Mouse (Mus musculus) heart, adult 2 months (tissue): Measurements from ENCODE around the gene Ccdc146. TPM values are rescaled to one million over a fixed set of nuclear protein-coding genes. Genes with fewer than 3 reads are reported as not detected.
"Not testable (repeated sequence)": the region's sequence is repeated elsewhere in the genome, so short reads cannot be mapped to it uniquely, and the experiment has no call there.

Experiments used
- DNase-seq, 2 experiments: peaks; one replicate each; pipeline ENCODE4 v3.0.0; 2021
- H3K27ac ChIP-seq: fragments of 200-600 bp; 2 replicates; pipeline ENCODE4 v1.8.1; 2022
- H3K27me3 ChIP-seq: fragments of 200-500 bp; 2 replicates; pipeline ENCODE4 v1.6.1; 2012; ENCODE audit warnings: mild to moderate bottlenecking, low read length, inconsistent platforms, mixed read lengths; ENCODE audit not compliant: control insufficient read depth, insufficient read depth
- H3K36me3 ChIP-seq: fragments of 200-500 bp; 2 replicates; pipeline ENCODE4 v1.6.1; 2012; ENCODE audit warnings: low read length, inconsistent platforms; ENCODE audit not compliant: control insufficient read depth, insufficient read depth
- H3K4me1 ChIP-seq: fragments of 200-500 bp; 2 replicates; pipeline ENCODE4 v1.6.1; 2011; ENCODE audit warnings: low read length; ENCODE audit not compliant: control insufficient read depth, insufficient read depth
- H3K4me3 ChIP-seq: fragments of 200-600 bp; 2 replicates; pipeline ENCODE4 v1.8.1; 2022
- H3K79me2 ChIP-seq: fragments of 200-500 bp; replicated peaks from 2 replicates; pipeline ENCODE4 v1.6.1; 2012; ENCODE audit warnings: mild to moderate bottlenecking, inconsistent platforms, low read length, moderate library complexity, mixed read lengths; ENCODE audit not compliant: control insufficient read depth, insufficient read depth
- H3K9ac ChIP-seq: fragments of 200-500 bp; 2 replicates; pipeline ENCODE4 v1.6.1; 2012; ENCODE audit warnings: low read depth, mild to moderate bottlenecking, control low read depth, inconsistent platforms, low read length, mixed read lengths
- CTCF ChIP-seq: fragments of 200-600 bp; IDR thresholded peaks from 2 replicates; pipeline ENCODE4 v1.8.1; 2022; ENCODE audit warnings: antibody characterized with exemption, mild to moderate bottlenecking, moderate library complexity
- EP300 ChIP-seq: fragments of 200-500 bp; IDR thresholded peaks from 2 replicates; pipeline ENCODE4 v1.6.1; 2011; ENCODE audit warnings: low read depth, low read length, control low read depth; ENCODE audit not compliant: insufficient read depth
- POLR2A ChIP-seq: fragments of 200-500 bp; IDR thresholded peaks from 2 replicates; pipeline ENCODE4 v1.6.1; 2011; ENCODE audit warnings: mild to moderate bottlenecking, low read depth, low read length, control low read depth; ENCODE audit not compliant: insufficient read depth
- WGBS: fragments of 180-500 bp; shearing (Covaris S2); methylation state at CpG from one replicate; pipeline ENCODE4 v1.1.7; 2018; 5-methylcytosine and 5-hydroxymethylcytosine counted together
- intact Hi-C: fragments of 180-260 bp; cut with DNase I; formaldehyde crosslinking; loops from one replicate; pipeline ENCODE4 v1.15.1; 2025
- polyA plus RNA-seq: library from polyadenylated mRNA; depleted of rRNA; stranded (reverse); fragments of >200 nt; gene quantifications from 2 replicates; pipeline ENCODE4 v1.2.3, GENCODE M21; 2012
- total RNA-seq, 2 experiments: library from RNA; stranded (reverse); gene quantifications; 2 replicates each; pipeline ENCODE4 v1.2.3; 2021

Gene Ccdc146
- total and polyA plus RNA-seq, 3 experiments = 1.5 to 3.1 (median 2.8) TPM

GRCm38 (mm10) chr5:21283356-21284062 lies 141.0 kb downstream of the Ccdc146 start:
- H3K9ac ChIP-seq = no peak overlapping the region
- no peak for TF ChIP-seq CTCF
- TF ChIP-seq EP300 = no peak
- TF ChIP-seq POLR2A = no peak
- WGBS = 60% methylated on average over 12 of the region's 12 CpGs
- H3K36me3 ChIP-seq = peaks cover 3% of the 10 kb centered on the region; the same call in 1 of the 2 replicates
- no peaks in the 10 kb centered on the region for H3K79me2 ChIP-seq
- intact Hi-C loops = loop anchor here (5.0 kb wide), 1 partner anchor 44 kb away; no protein-coding TSS in a partner anchor
- no peaks in the 10 kb centered on the region for H3K27me3 ChIP-seq
- H3K4me1 ChIP-seq = peaks cover 4% of the 10 kb centered on the region; the same call in 1 of the 2 replicates
- H3K27ac ChIP-seq = peak overlapping the region; percentile 62
- H3K4me3 ChIP-seq = no peak overlapping the region
- peak in 1 of 2 experiments; percentile 38 for DNase-seq

- H3K36me3 ChIP-seq = not testable (repeated sequence)
Observed at GRCm38 (mm10) chr5:21277685-21278084, 146.8 kb downstream of the Ccdc146 start.

GRCm38 (mm10) chr5:21271386-21272354 lies 152.8 kb downstream of the Ccdc146 start:
- peak overlapping the region; percentile 67 for H3K27ac ChIP-seq
- no peaks in the 10 kb centered on the region; the same call in 1 of the 2 replicates for H3K36me3 ChIP-seq
- DNase-seq = no peak
- TF ChIP-seq POLR2A (no peak), EP300 (no peak), CTCF (no peak)
- H3K27me3 ChIP-seq = no peaks in the 10 kb centered on the region
- no peak overlapping the region for H3K4me3 ChIP-seq
- 64% methylated on average over 9 of the region's 9 CpGs for WGBS
- H3K4me1 ChIP-seq = peaks cover 14% of the 10 kb centered on the region
- H3K9ac ChIP-seq = no peak overlapping the region
- no peaks in the 10 kb centered on the region for H3K79me2 ChIP-seq
- intact Hi-C loops = no loop called here

More at GRCm38 (mm10) chr5:21277685-21278084, 146.8 kb downstream of the Ccdc146 start:
- WGBS = 44% methylated on average over 2 of the region's 2 CpGs
- intact Hi-C loops, H3K27me3 ChIP-seq, H3K9ac ChIP-seq, H3K4me3 ChIP-seq, H3K79me2 ChIP-seq, H3K27ac ChIP-seq, H3K4me1 ChIP-seq, DNase-seq: not testable (repeated sequence)
- TF ChIP-seq CTCF (peak; percentile 70), EP300 (0 out of 2 replicates have a peak, but pooled peaks have one; percentile 20)

- H3K4me3 ChIP-seq = no peak overlapping the region
- no peak for DNase-seq
- no peak overlapping the region for H3K9ac ChIP-seq
- peak overlapping the region; percentile 67 for H3K27ac ChIP-seq
- no peaks in the 10 kb centered on the region for H3K27me3 ChIP-seq
- 57% methylated on average over 4 of the region's 4 CpGs for WGBS
- TF ChIP-seq POLR2A = no peak
- no peak for TF ChIP-seq CTCF
- TF ChIP-seq EP300 = no peak
- intact Hi-C loops = no loop called here
- no peaks in the 10 kb centered on the region; the same call in 1 of the 2 replicates for H3K36me3 ChIP-seq
- peaks cover 14% of the 10 kb centered on the region for H3K4me1 ChIP-seq
- no peaks in the 10 kb centered on the region for H3K79me2 ChIP-seq
Observed at GRCm38 (mm10) chr5:21270756-21271155, 153.7 kb downstream of the Ccdc146 start.

- WGBS = 31% methylated on average over 5 of the region's 5 CpGs
- Histone ChIP-seq H3K27me3 (no peaks in the 10 kb centered on the region), H3K36me3 (no peaks in the 10 kb centered on the region; the same call in 1 of the 2 replicates), H3K9ac (no peak overlapping the region), H3K4me1 (peaks cover 14% of the 10 kb centered on the region), H3K27ac (peak overlapping the region; percentile 41), H3K79me2 (no peaks in the 10 kb centered on the region), H3K4me3 (no peak overlapping the region)
- peak; percentile 69; the same call in 1 of the 2 replicates for TF ChIP-seq EP300
- no peak for TF ChIP-seq POLR2A
- intact Hi-C loops = no loop called here
- DNase-seq = peak; percentile 54 to 74
Observed at GRCm38 (mm10) chr5:21269446-21269845, 155.0 kb downstream of the Ccdc146 start.

- TF ChIP-seq POLR2A (no peak), CTCF (0 out of 2 replicates have a peak, but pooled peaks have one; percentile 7)
Observed at GRCm38 (mm10) chr5:21267090-21267489, 157.4 kb downstream of the Ccdc146 start.

More at GRCm38 (mm10) chr5:21267090-21267489, 157.4 kb downstream of the Ccdc146 start:
- intact Hi-C loops = no loop called here
- Histone ChIP-seq H3K4me1 (peaks cover 14% of the 10 kb centered on the region), H3K4me3 (no peak overlapping the region), H3K36me3 (no peaks in the 10 kb centered on the region), H3K27ac (peak overlapping the region; percentile 38), H3K9ac (no peak overlapping the region), H3K79me2 (no peaks in the 10 kb centered on the region), H3K27me3 (no peaks in the 10 kb centered on the region)
- peak; percentile 49 to 67 for DNase-seq
- WGBS = 72% methylated on average over 2 of the region's 2 CpGs
